Mouse (Mus musculus): ENCODE data around the gene Lcn9.
"Not testable (repeated sequence)": the region's sequence is repeated elsewhere in the genome, so short reads cannot be mapped to it uniquely, and the experiment has no call there.

Lcn9 gene

DNA sequence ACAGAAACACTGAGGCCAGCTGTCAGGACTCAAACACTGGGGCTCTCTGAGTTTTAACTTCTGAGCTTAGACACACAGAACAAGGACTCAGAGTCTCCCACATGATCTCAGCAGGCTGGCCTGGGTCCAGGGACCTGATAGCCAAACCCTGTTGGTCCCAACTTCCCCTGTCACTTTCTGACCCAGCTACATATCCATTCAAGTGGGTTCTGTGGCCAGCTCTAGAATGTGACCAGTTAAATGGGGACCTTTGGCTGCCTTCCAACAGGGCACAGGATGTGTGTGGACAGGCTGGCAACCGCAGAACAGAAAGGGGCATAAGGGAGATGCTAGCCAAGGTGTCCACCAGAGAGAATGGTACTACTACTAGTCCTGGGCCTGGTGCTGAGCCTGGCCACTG, at the start of gene Lcn9:
Gene Lcn9, plus strand, starts transcription at position 348 of the 400 bp plus-strand sequence.
- in situ Hi-C loops (cut with MboI; ENCODE audit: unreplicated experiment in 2 of 2) = no loop called here

- in situ Hi-C loops (cut with MboI; ENCODE audit: unreplicated experiment in 2 of 2) = no loop called here
Measured at GRCm38 (mm10) chr2:25773507-25773906, 49.4 kb upstream of the Lcn9 start.

GRCm38 (mm10) chr2:25774640-25775039, 48.3 kb upstream of the Lcn9 start:
- in situ Hi-C loops (cut with MboI; ENCODE audit: unreplicated experiment in 2 of 2) = no loop called here

GRCm38 (mm10) chr2:25775991-25776390, 47.0 kb upstream of the Lcn9 start:
- in situ Hi-C loops (cut with MboI; ENCODE audit: unreplicated experiment in 2 of 2) = no loop called here

GRCm38 (mm10) chr2:25776717-25777116, 46.2 kb upstream of the Lcn9 start, which contains the start of gene Lcn11:
TSS of gene Lcn11 (plus strand) at chr2:25777017.
- in situ Hi-C loops (cut with MboI; ENCODE audit: unreplicated experiment in 2 of 2) = no loop called here

DNA sequence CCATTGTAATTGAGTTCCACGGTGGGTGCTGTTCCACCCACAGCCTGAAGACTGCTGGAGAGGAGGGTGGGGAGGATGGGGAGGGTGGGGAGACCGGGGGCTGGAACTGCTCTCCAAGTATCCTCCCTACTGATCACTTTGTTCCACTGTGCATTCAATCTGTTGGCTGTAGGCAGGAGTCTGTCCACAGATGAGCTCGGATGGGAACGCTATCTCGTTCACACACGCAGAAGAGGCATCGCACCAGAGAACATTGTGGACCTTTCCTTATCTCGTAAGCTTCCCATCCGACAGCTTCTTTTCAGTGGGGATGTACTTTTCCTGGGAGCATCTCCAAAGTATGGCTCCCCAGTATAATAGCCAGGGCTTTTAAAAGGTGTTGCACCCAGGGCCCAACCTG, 43.9 kb upstream of the Lcn9 start:
- in situ Hi-C loops (cut with MboI; ENCODE audit: unreplicated experiment in 2 of 2) = no loop called here

- in situ Hi-C loops (cut with MboI; ENCODE audit: unreplicated experiment in 2 of 2) = no loop called here
Measured at GRCm38 (mm10) chr2:25780921-25781320, 42.0 kb upstream of the Lcn9 start.

DNA sequence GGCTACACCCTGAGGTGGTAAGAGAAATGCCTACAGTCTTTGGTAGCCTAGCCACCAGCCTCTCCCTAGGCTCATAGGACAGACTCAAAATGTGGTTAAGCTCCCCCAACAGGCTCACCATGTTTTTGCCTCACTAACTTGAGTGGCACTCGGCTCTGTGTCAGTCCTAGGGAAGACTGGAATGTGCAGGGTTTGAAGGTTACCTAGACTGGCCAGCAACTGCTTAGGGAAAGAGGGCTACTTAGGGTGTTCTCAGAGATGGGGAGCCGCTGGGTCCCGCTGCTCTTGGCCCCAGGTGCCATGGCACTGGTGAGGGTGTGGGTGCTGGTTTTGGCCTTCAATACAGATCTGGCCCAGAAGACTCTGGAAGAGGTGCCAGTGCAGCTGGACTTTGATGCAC, 41.0 kb upstream of the Lcn9 start, which contains the start of gene Gm13539:
Gene Gm13539, plus strand, starts transcription at position 301 of the 400 bp plus-strand sequence.
- in situ Hi-C loops (cut with MboI; ENCODE audit: unreplicated experiment in 2 of 2) = no loop called here

GRCm38 (mm10) chr2:25785573-25786322, 37.2 kb upstream of the Lcn9 start:
- in situ Hi-C loops (cut with MboI; ENCODE audit: unreplicated experiment in 2 of 2) = no loop called here

DNA sequence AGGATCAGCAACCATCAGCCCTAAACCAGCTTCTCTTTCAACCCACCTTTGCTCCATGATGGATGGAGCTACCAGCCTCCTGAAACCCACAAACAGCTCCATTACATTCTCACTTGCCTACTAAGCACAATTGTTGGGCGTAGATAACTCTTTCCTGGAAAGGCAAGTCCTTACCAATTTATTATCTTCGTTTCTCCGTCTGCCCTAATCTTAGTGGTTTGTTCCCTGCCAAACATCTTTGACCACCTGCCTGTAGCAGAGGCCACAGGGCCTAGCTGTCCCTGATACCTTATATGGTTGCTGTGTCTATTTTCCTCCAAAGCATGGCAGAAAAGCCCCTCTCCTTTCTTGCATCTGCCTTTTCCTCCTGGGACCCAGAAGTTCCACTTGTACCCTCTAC, 33.9 kb upstream of the Lcn9 start:
- in situ Hi-C loops (cut with MboI; ENCODE audit: unreplicated experiment in 2 of 2) = no loop called here

DNA sequence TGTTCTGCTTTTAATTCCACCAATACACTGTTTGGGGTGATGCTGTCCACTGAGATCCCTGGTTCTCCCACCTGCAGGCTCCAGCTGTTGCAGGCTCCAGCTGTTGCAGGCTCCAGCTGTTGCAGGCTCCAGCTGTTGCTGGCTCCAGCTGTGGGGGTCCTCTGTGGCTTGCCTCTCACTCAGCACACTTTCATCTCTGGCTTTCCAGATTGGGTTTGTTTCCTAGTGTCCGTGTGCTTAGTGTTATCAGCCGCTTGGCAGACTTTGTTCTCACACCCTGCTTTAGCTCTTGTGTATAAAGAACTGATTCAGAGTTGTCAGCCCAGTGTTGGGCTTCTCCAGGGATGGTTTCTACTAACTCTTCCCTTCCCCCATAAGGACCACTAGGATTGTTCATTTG, 25.3 kb upstream of the Lcn9 start:
- in situ Hi-C loops (cut with MboI; ENCODE audit: unreplicated experiment in 2 of 2) = no loop called here

- in situ Hi-C loops (cut with MboI; ENCODE audit: unreplicated experiment in 2 of 2) = no loop called here
Measured at GRCm38 (mm10) chr2:25798065-25798464, 24.9 kb upstream of the Lcn9 start.

GRCm38 (mm10) chr2:25811711-25812110, 11.2 kb upstream of the Lcn9 start:
- in situ Hi-C loops (cut with MboI; ENCODE audit: unreplicated experiment in 2 of 2) = no loop called here

DNA sequence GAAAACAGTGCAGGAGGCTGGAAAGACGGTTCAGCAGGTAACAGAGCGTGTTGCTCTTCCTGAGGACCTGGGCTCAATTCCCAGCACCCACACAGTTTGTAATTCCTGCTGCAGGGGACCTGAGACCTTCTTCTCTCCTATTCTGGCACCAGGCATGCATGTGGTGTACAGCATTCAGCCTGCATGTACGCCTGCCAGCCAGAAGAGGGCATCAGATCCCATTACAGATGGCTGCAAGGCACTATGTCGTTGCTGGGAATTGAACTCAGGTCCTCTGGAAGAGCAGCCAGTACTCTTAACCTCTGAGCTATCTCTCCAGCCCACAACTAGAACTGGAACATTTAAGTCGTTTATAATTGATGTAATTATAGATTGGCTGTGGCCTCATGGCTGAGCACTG, 9.6 kb upstream of the Lcn9 start:
- in situ Hi-C loops (cut with MboI; ENCODE audit: unreplicated experiment in 2 of 2) = no loop called here

- in situ Hi-C loops (cut with MboI; ENCODE audit: unreplicated experiment in 2 of 2) = not testable (repeated sequence)
Measured at GRCm38 (mm10) chr2:25815748-25816147, 7.2 kb upstream of the Lcn9 start, which contains the start of gene Glt6d1. TSS of gene Glt6d1 (minus strand) at chr2:25815848.

DNA sequence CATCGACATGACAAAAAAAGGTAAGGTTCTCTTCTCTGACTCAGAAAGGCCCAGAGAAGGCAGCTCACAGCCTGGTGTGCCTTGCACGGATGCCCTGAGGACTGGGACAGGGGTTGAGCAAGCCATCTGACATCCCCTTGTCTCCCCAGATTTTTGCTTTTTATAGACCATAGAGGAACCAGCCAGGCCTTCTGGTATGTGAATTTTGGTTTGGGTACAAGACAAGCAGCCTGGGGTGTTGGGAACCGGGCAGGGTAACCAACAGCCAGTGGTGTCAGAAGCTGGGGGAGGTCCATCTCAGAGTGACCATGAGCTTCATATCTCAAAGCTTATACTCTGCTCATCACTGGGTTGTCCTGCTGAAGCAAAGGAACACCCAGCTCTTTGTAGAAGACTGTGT, 1.8 kb downstream of the Lcn9 start:
- in situ Hi-C loops (cut with MboI; ENCODE audit: unreplicated experiment in 2 of 2) = loop anchor here in 1 of 2 experiments (5.0 to 25.0 kb wide), 2 partner anchors 157 to 738 kb away; no protein-coding TSS in a partner anchor

GRCm38 (mm10) chr2:25828344-25828947, 5.5 kb downstream of the Lcn9 start:
- in situ Hi-C loops (cut with MboI; ENCODE audit: unreplicated experiment in 2 of 2) = loop anchor here in 1 of 2 experiments (5.0 to 25.0 kb wide), 2 partner anchors 161 to 734 kb away; no protein-coding TSS in a partner anchor

GRCm38 (mm10) chr2:25830786-25831185, 7.8 kb downstream of the Lcn9 start:
- in situ Hi-C loops (cut with MboI; ENCODE audit: unreplicated experiment in 2 of 2) = loop anchor here in 1 of 2 experiments (25.0 kb wide), 1 partner anchor 732 kb away; no protein-coding TSS in a partner anchor

DNA sequence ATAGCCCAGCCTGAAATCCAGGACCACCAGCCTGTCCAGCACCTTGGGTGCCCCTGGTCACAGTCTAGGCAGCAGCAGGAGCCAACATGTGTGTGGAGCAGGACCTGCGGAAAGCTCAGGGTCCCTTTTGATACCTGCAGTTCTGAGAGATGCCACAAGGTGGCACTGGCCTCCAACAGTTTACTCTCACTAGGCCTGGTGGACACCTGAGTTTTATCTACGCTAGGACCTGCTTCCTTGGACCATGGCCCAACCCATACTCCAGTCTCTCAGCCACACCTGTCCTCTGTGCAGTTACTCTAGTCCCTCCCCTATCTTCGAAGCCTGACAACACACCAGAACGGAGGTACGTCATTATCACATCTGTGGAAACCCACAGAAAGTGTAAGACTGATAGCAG, 13.3 kb downstream of the Lcn9 start:
- in situ Hi-C loops (cut with MboI; ENCODE audit: unreplicated experiment in 2 of 2) = loop anchor here (5.0 to 25.0 kb wide), 3 partner anchors 174 to 726 kb away; no protein-coding TSS in a partner anchor

- in situ Hi-C loops (cut with MboI; ENCODE audit: unreplicated experiment in 2 of 2) = loop anchor here (10.0 to 25.0 kb wide), 3 partner anchors 183 to 720 kb away; partner anchors contain the start of gene Ubac1 (in 1 of the 2)
Measured at GRCm38 (mm10) chr2:25842161-25842560, 19.2 kb downstream of the Lcn9 start.

DNA sequence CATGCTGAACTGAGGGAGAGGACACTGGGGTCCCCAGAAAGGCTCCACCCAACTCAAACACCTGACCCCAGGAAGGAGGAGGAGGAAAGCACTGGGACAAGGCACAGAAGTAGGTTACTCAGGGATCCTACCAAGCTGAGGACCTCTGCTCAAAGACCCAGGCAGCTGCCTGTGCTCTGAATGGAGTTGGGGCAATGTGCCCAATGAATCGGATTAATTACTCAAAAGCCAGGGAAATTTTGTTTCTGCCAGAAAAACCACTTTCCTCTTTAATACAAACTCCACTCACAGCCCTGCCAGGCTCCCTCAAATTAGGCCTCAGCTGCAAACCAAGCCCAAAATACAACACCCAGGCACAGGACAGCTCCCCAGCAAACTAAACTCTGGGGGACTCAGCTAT, 19.8 kb downstream of the Lcn9 start:
- in situ Hi-C loops (cut with MboI; ENCODE audit: unreplicated experiment in 2 of 2) = loop anchor here (10.0 to 25.0 kb wide), 3 partner anchors 182 to 720 kb away; partner anchors contain the start of gene Ubac1 (in 1 of the 2)

Measured in v-Abl transformed pro-B cells (cell line).